Mouse (Mus musculus): ENCODE results near the gene Sfmbt1.

The Sfmbt1 gene

DNA sequence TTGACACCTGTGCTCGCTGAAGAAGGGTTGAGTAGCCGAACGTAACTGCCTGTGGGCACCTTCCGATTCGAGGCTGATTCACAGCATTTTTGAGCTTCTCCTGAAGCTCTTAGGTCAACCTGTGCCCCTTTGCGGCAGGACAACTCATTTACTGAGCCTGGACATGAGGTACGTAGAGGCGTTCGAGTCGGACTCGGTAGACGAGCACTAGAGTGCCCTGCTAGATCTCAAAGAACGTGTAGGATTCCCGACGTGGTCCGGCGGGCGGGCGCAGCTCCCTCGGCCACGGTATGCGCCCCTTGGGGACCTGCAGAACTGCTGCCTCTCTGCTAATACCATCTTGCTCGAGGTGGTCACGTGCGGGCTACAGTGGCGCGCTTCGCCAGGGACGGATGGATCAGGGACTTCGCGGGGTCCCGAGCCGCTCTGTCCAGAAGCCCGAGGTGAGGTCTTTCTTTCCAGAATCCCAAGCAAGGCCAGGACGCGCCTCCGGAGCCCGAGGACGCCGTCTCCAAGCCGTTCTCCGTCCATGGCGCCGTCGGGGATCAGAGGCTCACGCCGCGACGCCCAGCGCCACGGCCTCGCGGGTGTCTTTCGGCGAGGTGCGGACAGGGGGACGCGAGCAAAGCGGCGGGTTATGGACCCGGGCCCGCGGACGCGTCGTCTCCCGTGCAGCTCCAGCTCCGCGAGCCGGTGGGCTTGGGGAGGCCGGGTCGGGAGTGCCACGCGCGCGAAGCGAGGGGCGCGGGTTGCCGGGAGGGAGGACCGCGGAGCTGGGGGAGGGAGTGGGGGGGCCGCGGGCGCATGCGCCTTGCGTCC is at the start of gene Sfmbt1:
Sfmbt1 (plus strand) TSS at position 51 of the 819 bp plus-strand sequence.
- peak in 1 of 2 experiments; percentile 65 for DNase-seq

DNA sequence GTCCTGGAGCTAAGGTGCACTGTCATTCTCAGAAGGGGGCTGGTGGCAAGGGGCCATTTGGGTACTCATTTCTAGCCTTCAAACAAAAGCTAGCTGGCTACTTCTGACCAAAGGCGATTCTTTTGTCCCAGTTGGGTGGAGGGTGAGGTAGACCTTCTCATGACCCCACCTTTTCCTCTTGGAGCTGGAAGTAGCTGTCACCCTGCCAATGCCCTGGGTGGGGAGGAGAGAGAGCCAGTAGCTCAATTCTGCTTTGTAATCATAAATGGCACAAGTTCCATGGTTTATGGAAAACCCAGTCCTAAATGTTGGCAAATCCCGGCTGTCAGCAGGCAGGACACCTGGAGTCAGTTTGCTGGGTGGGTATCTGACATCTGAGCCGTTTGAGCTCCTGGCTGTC is 48.6 kb upstream of the Sfmbt1 start:
- peak in 1 of 2 experiments; percentile 37 for DNase-seq

DNA sequence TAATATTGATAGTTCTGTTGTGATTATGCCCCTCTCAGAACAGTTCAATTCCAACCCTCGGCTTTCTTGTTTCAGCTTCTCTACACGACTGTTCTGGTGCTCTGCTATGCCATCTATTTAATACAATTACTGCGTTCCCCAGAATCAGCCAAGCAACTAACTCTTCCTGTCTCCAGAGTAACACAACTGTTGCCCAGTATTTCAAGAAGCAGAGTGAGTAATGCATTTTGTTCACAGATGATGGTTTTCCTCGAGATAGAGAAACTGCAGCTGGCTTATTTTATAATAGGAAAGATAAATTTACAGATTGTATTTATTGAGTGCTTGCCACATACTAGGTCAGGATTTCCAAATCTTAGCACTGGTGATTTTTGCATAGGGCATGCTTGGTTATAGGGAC is 48.0 kb upstream of the Sfmbt1 start:
- no peak for DNase-seq

DNA sequence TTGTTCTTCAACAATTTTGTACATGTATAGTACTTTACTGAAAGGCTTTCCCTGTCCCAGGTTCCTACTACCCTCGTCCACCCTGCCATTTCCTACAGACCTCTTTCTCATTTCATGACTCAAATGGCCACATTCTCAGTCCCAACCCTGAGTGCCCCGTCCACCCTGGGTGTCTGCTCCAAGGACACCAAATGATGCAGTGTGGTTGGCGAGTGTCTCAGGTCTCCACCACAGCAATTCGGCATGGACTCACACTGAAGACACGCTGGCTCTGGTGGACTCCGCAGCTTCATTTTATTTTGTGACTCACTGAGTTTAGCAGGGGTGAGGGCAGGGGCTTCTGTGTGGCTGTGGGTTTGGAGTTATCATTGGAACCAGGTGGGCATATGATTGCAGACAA is 44.5 kb upstream of the Sfmbt1 start:
- no peak for DNase-seq

DNA sequence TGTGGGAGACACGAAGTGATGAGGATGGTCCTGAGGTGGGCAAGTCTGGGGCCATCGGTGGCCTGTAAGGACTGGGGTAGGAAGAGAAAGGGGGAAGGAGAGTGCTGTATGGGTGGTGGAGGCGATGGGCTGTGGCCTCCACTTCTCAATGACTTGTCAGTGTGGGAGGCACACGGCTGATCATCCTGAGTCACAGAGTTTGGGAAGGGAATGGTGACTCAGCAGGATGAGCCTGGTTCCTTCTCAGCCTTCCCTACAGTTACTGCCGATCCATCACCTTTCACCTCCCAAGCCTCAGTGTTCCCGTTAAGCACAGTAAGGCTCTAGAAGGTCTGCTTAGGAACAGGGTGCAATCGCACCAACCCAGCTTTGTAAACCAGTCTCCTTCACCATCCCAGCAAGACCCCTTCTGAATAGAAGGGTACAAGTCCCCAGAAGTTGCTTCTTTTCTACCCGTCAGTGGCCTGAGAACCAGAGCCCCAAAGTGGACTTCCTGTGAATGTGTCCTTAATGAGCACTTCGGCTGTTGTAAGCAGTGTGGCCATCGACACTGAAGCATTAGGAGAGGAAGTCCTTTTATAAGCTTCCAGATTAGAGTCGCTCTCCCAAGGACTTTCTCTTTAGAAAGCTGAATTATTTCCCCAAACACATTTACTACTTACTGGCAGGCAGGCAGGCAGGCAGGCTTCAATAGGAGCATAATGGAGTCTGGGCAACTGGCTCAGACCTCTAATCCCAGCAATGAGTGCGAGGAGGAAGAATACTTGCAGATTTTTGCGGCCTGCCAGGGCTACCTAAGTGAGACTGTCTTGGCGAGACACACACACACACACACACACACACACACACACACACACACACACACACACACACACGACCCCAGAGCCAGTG is 43.3 kb upstream of the Sfmbt1 start:
- no peak for DNase-seq

DNA sequence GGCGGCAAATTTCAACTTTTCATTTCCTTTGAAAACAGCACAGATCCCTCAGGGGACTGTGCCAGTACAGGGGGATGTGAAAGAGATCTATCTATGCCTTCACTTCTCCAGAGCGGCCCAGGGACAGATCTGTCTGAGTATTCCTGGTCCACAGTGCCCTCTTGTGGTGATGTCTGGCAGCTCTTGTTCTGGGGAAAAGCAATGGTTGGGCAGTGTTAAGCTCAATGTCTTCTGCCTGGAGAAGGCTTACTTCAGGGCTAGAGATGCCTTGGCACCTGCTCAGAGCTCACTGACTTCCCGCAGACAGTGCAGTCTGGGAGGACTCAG is 42.7 kb upstream of the Sfmbt1 start:
- peak; percentile 67 to 92 for DNase-seq

DNA sequence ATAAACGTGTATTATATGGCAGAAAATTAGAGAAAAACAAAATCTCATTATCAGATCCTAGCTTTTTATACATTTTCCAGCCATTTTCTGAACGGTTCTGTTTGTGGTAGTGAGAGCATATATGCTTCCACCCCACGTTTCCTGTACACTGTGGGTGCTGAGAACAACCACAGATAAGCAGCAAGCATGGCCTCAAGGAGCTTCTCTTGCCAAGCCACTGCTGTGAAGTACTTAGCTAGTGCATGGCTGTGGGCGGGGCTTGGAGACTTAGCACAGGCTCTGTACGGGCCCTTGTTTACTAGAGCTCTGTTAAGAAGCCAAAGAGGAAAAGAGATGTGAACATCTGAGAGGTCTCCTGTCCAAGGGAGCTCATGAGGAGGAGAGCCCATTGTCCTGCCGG is 39.7 kb upstream of the Sfmbt1 start:
- DNase-seq, result no peak

DNA sequence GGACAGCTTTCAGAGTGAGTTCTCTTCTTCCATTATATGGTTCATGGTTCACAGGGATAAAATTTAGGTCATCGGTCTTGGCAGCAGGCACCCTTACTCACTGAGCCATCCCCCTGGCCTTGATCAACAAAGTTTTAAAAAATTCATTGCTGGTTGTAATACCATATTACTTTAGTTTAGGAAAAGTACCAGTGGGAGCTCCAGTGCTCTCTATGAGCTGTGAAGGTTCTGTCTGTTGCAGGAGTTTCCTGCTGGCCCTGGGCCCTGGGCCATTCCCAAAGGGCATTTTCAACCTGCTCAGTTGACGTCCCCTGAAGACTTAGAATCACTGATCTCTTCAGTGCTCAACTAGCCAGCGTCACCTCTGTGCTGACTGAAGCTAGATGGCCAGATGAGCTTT is 32.5 kb upstream of the Sfmbt1 start:
- DNase-seq, result no peak

DNA sequence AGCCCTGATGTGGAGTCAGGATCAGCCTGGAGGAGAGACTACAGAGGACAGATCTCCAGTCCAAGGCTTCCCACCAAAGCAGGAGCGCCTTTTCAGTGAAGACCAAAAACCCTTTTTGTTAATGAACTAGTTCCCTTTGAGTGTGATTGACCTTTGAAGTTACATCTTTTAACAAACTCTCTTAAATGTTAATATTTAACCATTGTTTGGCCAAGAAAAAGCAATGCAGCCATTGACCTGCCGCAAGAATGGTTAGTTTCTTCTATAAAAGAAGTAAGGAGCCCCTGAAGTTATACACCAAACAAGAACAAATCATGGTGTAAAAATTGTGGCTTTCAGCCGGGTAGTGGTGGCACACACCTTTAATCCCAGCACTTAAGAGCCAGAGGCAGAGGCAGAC is 24.0 kb upstream of the Sfmbt1 start:
- DNase-seq, result peak; percentile 33 to 50

DNA sequence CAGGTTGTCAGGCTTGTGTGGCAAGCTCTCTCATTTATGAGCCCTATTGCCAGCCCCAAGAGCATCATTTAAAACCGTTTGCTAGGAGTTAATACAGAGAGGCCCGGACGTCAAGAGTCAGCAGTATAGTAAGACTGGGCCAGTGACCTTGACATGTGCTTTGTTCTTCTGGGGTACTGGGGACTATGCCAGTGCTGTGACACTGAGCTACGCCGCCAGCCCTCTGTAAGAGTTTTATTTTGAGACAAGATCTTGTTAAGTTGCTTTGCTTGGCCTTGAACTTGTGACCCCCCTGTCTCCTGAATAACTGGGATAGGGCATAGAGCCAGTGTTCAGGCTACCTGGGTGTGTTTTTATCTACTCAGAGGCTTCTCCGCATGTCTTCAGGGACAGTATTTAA is 22.2 kb upstream of the Sfmbt1 start:
- DNase-seq, result no peak

DNA sequence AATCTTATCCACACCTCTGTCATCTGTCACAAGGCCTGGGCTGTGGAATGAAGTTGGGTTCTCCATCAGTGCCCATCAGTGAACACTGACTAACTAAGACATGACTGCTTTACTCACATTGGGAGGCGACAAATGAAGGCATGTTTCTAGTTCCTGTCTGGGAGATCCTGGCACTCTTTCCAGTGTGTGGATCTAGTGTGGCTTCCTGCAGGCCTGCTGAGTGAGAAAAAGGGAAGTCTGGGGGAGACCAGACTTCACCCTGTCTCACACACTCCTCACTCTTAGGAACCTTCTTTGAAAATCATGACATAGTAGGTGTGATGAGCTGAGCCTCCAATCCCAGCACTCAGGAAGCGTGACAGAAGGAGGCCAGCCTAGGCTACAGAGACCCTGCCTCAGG is 19.9 kb upstream of the Sfmbt1 start:
- no peak for DNase-seq

DNA sequence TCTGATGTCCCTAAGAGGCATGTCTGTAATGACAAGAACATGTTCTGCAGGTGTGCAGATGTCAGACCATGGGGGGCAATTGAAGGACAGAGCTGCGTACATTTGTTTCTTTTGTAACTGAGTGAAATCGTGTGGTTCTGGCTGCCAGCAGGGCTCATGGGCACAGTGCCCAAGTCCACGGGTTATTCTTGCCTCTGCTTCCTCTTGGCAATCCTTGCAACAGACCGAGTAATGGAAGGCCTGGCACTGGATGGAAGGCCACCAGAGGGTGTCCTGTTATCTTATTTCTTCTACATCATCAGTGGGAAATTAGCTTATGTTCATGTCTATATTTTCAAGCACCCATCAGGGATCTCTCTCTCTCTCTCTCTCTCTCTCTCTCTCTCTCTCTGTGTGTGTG is 19.0 kb upstream of the Sfmbt1 start:
- DNase-seq, result peak; percentile 79 to 87

DNA sequence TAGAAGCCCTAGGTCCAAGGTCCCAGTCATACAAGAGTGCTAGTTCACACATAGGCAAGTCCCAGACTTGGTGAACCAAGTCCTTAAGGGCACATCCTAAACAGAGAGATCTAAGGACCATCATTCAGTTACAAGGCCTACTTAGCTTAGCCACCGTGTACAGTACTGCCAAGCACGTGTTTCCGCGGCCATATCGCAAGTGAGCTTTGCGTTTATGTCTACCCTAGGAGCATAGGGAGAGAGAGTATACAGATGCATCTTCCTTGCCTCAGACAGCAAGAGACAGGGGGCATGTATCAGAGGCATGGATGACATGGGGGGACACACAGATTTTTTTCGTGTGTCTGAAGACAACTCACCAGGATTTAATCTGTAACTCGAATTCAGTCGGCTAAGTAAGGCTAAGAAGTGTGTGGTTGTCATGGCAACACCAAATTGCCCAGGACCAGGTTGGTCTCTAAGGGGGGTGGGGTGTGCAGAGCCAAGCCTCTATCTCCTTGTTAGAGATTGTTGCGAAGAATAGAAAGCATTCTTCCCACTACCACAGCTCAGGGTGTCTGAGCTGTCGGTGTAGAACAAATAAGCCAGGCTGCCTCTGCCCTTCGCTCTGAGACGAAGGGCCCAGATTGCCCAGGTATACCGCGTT is 17.1 kb upstream of the Sfmbt1 start:
- DNase-seq, result no peak

DNA sequence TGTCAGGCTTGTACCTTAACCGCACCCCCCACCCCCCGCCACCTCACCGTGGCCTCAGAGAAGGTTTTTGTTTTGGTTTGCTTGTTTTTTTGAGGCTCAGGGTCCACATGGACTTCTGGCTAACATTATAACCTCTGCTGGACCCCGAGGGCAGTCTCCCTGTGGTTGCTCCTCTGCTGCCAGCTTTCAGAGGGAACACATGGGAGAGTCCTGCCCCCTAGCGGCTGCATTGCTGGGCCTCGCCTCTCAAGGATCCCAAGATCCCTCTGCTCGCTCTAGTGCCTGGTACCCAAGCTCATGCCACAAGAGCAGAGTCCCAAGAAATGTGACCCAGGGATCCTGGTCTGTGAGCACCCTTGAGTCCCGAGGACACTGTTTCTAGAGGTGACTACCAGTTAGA is 15.0 kb upstream of the Sfmbt1 start:
- DNase-seq, result peak; percentile 39 to 75

DNA sequence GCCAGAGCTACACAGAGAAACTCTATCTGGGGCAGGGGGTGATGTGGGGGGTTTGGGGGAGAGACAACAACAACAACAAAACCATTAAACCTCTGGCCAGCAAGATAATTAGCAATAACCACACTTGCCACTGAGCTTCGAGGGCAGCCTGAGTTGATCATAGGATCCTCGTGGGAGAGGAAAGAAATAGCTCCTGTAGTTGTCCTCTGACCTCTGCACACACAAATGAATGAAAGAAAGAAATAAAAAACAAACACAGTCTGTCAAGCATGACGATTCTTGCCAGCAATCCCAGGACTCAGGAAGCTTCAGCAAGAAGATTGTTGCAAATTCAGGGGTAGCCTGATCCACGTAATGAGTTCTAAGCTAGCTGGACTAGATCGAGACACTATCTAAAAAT is 12.1 kb upstream of the Sfmbt1 start:
- peak; percentile 20 to 38 for DNase-seq

DNA sequence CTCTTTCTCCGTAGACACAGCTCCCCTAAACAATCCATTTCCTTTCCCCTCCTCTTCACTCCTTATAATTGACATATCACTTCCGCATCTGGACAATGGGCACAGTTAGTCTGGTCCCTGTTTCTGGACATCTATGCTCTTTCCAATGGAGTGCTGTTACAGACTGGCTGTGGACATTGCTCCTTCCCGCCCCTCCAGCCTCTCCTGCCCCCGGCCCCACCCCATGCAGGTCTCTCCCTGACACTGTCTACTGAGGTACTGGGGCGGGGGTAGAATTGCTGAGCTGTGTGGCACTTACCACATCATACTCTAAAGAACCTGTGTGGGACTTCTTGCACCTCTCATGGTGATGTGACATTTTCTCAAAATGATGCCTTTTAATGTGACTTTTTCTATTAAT is 11.6 kb upstream of the Sfmbt1 start:
- DNase-seq, result no peak

DNA sequence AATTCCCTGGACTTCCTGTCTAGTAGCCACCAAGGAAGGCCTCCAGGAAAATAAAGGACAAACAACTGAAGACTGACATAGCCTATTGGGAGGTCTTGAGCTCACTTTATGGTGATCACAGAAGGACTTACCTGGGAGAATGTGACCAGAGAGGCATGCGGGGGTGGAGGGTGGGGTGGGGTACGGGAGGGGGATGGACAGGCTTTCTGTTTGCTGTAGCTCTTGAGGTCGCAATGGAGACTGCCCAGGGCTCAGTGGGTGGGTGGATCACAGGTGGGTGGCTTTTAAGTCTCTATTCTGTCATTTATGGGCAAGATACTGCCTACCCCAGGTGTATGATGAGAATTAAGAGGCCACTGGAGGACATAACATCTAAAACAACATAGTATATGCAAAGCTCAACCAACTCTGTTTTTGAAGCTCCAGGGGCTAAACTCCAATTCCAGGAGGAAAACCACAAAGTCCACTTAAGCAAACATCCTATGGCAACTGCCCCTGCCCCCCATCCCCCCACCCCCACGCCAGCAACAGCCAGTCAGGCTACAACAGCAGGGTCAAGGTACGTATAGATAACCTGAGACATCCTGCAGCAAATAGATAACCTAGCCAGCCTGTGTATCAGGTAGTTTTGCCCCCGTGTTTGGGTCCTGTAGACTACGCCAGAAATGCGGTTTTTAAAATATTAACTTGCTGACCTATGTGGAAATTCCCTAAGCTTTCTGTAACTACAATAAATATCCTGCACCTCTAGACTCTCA is 10.4 kb upstream of the Sfmbt1 start:
- no peak for DNase-seq

DNA sequence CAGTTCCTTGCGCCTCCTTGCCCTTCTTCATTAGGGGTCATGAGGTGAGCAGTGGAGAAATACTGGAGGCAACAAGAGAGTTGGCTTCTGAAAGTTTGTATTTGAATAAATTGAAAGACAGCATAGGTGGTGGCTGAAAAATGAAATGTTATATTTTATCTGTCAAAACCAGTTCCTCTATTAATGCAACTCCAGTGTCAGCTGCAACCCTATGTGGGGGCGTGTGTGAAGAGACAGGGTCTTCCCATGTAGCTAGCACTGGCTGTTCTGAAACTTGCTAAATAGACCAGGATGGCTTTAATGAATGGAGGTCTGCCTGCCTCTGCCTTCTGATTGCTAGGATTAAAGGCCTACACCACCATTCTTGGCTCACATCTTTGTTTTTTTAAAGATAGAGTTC is 2.8 kb upstream of the Sfmbt1 start:
- DNase-seq, result no peak

DNA sequence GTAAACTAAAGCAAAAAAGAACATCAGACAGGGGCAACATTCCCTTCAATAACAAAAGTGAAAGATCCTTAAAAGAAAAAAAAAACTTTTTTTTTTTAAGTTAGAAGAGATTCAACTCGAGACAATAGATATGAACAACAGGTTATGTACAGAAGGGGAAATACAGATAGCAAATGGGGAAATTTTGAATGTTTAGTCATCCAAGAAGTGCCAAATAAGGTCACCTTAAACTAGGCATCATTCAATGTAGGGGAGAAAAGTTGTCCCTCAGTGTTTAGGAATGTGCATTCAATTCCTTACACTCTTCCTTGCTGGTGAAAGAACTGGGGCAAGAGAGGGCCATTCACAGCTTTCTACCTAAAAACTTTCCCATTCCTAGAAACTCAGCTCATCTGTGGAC is 880 bp upstream of the Sfmbt1 start:
- DNase-seq, result no peak

DNA sequence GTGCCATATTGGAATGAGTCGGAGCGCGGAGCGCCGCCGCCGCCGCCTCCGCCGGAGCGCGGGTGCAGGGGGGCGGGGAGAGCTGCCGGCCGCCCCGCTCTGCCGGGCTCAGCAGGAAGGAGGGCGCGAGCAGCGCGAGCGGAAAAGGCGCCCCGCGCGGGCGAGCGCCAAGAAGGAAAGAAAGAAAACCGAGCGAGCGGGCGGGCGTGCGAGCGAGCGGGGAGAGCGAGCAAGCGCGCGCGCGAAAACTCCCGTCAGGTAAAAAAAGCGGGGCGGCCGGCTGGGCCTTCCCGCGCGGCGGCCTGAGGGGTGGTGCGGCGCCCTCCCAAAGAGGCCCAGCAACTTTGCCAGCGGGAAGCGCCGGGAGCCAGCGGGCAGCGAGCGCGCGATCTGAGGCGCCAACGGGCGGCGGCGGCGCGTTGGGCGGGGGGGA is 985 bp downstream of the Sfmbt1 start:
- DNase-seq, result peak in 1 of 2 experiments; percentile 74

DNA sequence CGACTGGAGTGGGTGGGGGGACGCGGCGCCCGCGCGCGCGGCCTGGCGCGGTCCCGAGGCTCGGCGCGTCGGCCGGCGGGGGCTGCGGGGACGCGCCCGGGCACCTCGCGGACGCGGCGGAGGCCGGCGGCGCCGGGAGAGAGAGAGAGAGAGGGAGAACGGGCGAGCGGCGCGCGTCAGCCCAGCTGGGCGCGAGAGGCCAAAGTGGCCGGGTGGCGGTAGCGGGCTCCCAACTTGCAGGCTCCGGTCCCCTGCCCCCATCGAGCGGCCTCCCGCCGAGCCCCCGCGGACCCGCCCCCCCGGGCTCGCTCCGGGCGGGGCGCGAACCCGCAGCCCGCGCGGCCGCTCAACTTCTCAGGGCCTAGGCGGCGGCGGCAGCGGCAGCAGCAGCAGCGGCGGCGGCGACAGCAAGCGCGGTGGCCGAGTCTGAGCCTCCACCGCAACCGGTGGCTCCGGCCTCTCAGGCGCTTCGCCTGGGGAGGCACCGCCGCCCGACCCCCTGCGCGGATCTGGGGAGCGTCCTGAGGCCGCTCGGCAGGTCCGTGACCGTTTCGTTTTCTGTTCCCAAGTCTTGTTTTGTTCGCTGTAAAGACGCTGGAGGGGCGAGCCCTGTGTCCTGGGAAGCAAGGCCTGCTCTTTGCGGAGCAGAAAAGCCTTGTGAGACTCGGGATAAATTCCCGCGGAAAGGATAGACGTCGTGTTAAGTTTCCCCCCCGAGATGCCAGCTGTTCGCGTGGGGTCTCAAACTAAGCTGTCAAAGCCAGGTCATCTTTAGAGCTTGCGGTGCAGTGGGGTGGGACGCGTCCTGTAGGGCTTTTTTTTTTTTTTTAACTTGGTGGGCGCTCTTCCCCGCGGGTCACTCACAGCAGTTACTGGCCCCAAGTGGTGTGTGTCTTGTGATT is 1.7 kb downstream of the Sfmbt1 start:
- DNase-seq, result peak; percentile 38 to 52

DNA sequence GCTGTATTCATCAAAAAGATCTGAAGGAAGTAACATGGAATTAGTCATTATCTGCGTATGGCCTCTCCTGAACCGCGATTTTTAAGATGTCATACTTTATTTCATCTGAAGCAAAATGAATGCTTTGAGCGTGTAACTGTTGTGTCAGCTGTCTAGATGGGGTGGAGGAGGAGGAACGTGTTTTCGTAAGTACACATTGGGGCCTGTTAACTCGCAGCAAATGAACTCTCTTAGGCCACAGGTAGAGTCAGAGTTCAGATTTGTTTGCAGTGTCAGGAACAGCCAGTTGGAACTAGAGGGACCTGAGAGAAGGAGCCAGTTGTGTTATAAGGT is 2.3 kb downstream of the Sfmbt1 start:
- peak; percentile 29 to 51 for DNase-seq

Measured in kidney, adult 8-10 months (tissue).